Mouse (Mus musculus): ENCODE data around the gene Enox1.
A peak's percentile ranks its signal among the peaks of the same experiment; 100 is the strongest.

Gene Enox1

DNA sequence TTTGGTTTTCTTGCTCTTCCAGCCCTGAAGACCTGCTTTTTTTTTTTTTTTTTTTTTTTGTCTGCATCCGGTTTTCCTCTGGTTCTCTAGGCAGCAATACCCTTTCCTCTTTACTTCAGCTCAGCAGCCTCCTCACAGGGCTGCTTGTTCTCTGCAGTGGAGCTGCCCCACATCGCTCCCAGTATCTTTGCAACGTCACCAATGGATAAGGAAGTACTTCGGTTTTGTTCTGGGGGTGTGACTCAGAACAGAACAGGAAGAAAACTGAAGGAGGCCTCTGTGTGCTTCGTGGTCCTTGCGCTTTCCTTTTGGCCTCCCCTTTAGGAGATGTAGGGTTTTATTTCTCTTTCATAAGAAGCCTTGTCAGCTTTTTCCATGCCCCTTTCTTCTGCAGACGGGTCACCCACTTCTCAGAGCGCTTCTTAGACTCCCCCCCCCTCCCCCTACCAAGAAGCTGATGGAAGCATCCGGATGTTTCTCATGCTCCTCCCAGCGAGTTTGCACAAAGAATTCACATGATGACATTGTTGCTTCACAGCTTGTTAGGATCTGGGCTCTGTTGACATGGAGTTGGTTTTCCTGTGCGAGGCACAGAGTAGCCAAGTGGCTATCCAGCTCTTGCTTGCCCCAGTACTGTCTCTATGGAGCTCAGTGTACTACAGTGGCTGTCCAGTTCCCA, 187.2 kb downstream of the Enox1 start:
- DNase-seq (ENCODE audit: low read depth, low spot score), result peak; percentile 5
- H3K36me3 ChIP-seq (ENCODE audit: control insufficient read depth, insufficient read depth, low read length, poor library complexity, severe bottlenecking), result no peaks in the 10 kb centered on the region
- H3K27me3 ChIP-seq (ENCODE audit: control insufficient read depth, insufficient read depth, low read length, poor library complexity, severe bottlenecking), result no peaks in the 10 kb centered on the region

- Histone ChIP-seq H3K27me3 (ENCODE audit: control insufficient read depth, insufficient read depth, low read length, poor library complexity, severe bottlenecking) (no peaks in the 10 kb centered on the region), H3K36me3 (ENCODE audit: control insufficient read depth, insufficient read depth, low read length, poor library complexity, severe bottlenecking) (no peaks in the 10 kb centered on the region)
- no peak for DNase-seq (ENCODE audit: low read depth, low spot score)
Measured at GRCm38 (mm10) chr14:77346296-77346695, 189.7 kb downstream of the Enox1 start.

GRCm38 (mm10) chr14:77351803-77352352, 195.3 kb downstream of the Enox1 start:
- Histone ChIP-seq H3K36me3 (ENCODE audit: control insufficient read depth, insufficient read depth, low read length, poor library complexity, severe bottlenecking) (no peaks in the 10 kb centered on the region), H3K27me3 (ENCODE audit: control insufficient read depth, insufficient read depth, low read length, poor library complexity, severe bottlenecking) (no peaks in the 10 kb centered on the region)
- DNase-seq (ENCODE audit: low read depth, low spot score), result no peak

DNA sequence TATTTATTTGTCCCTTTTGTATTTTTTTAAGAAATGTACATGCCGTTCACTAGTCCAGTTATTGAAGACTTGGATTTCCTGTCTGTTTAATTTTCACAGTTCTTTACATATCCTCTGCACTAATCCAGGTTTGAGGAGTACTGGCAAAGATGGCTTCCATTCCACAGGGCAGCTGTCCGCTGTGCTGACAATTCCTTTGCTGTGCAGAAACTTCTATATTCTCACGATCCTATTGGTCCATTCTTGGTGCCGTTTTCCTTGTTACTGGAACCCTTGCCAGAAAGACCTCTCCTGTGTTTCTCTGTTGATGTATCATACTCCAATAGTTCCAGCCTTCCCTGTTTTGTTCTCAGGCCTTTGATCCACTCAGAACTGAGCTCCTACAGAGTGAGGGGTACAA, 206.1 kb downstream of the Enox1 start:
- DNase-seq (ENCODE audit: low read depth, low spot score), result no peak
- H3K36me3 ChIP-seq (ENCODE audit: control insufficient read depth, insufficient read depth, low read length, poor library complexity, severe bottlenecking), result no peaks in the 10 kb centered on the region
- no peaks in the 10 kb centered on the region for H3K27me3 ChIP-seq (ENCODE audit: control insufficient read depth, insufficient read depth, low read length, poor library complexity, severe bottlenecking)

DNA sequence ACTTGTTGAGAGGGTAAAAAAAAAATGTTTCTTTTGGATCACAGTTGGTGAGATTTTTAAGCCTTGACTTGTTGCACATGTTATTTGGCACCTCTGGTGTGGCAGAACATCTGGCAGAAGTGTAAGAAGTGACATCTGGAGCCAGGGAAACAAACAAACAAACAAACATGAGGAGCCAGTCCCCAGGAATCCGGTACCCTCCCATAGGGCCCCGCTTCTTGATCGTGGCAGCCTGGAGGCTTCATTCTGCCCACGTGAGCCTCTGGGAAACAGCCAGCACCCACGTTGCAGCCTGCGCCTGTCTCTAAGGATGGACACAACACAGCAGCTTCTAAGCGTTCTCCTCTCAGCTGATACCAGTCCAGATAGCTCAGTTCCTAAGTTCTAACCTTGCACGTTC, 211.8 kb downstream of the Enox1 start:
- no peaks in the 10 kb centered on the region for H3K36me3 ChIP-seq (ENCODE audit: control insufficient read depth, insufficient read depth, low read length, poor library complexity, severe bottlenecking)
- DNase-seq (ENCODE audit: low read depth, low spot score), result no peak
- no peaks in the 10 kb centered on the region for H3K27me3 ChIP-seq (ENCODE audit: control insufficient read depth, insufficient read depth, low read length, poor library complexity, severe bottlenecking)

GRCm38 (mm10) chr14:77369070-77369469, 212.5 kb downstream of the Enox1 start:
- no peak for DNase-seq (ENCODE audit: low read depth, low spot score)
- no peaks in the 10 kb centered on the region for H3K27me3 ChIP-seq (ENCODE audit: control insufficient read depth, insufficient read depth, low read length, poor library complexity, severe bottlenecking)
- no peaks in the 10 kb centered on the region for H3K36me3 ChIP-seq (ENCODE audit: control insufficient read depth, insufficient read depth, low read length, poor library complexity, severe bottlenecking)

- H3K27me3 ChIP-seq (ENCODE audit: control insufficient read depth, insufficient read depth, low read length, poor library complexity, severe bottlenecking), result no peaks in the 10 kb centered on the region
- no peaks in the 10 kb centered on the region for H3K36me3 ChIP-seq (ENCODE audit: control insufficient read depth, insufficient read depth, low read length, poor library complexity, severe bottlenecking)
- DNase-seq (ENCODE audit: low read depth, low spot score), result no peak
Measured at GRCm38 (mm10) chr14:77370521-77370920, 214.0 kb downstream of the Enox1 start.

GRCm38 (mm10) chr14:77371977-77372376, 215.4 kb downstream of the Enox1 start:
- Histone ChIP-seq H3K27me3 (ENCODE audit: control insufficient read depth, insufficient read depth, low read length, poor library complexity, severe bottlenecking) (no peaks in the 10 kb centered on the region), H3K36me3 (ENCODE audit: control insufficient read depth, insufficient read depth, low read length, poor library complexity, severe bottlenecking) (no peaks in the 10 kb centered on the region)
- no peak for DNase-seq (ENCODE audit: low read depth, low spot score)

GRCm38 (mm10) chr14:77373119-77373518, 216.6 kb downstream of the Enox1 start:
- no peaks in the 10 kb centered on the region for H3K36me3 ChIP-seq (ENCODE audit: control insufficient read depth, insufficient read depth, low read length, poor library complexity, severe bottlenecking)
- no peaks in the 10 kb centered on the region for H3K27me3 ChIP-seq (ENCODE audit: control insufficient read depth, insufficient read depth, low read length, poor library complexity, severe bottlenecking)
- no peak for DNase-seq (ENCODE audit: low read depth, low spot score)

GRCm38 (mm10) chr14:77375054-77375453, 218.5 kb downstream of the Enox1 start:
- DNase-seq (ENCODE audit: low read depth, low spot score), result no peak
- Histone ChIP-seq H3K27me3 (ENCODE audit: control insufficient read depth, insufficient read depth, low read length, poor library complexity, severe bottlenecking) (no peaks in the 10 kb centered on the region), H3K36me3 (ENCODE audit: control insufficient read depth, insufficient read depth, low read length, poor library complexity, severe bottlenecking) (no peaks in the 10 kb centered on the region)

DNA sequence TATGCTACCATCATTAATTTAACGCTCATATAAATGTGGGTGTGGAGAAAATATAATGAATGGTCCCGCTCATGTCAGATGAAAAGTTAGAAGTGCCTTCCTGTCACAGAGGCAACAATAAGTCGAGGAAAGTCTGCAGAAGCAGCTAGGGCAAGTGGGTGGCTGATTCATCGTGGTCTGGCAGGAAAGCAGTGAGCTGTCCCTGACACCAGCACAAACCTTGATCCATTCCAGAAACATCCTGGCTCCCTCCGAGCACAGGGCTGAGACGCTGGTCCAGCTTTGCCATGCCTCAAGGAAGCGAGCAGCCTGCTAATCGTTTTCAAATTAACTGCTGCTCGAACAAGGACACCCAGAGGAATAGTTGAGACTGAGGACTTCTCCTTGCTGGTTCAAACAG, 219.1 kb downstream of the Enox1 start:
- DNase-seq (ENCODE audit: low read depth, low spot score), result no peak
- H3K36me3 ChIP-seq (ENCODE audit: control insufficient read depth, insufficient read depth, low read length, poor library complexity, severe bottlenecking), result no peaks in the 10 kb centered on the region
- no peaks in the 10 kb centered on the region for H3K27me3 ChIP-seq (ENCODE audit: control insufficient read depth, insufficient read depth, low read length, poor library complexity, severe bottlenecking)

GRCm38 (mm10) chr14:77376731-77377130, 220.2 kb downstream of the Enox1 start:
- DNase-seq (ENCODE audit: low read depth, low spot score), result no peak
- Histone ChIP-seq H3K36me3 (ENCODE audit: control insufficient read depth, insufficient read depth, low read length, poor library complexity, severe bottlenecking) (no peaks in the 10 kb centered on the region), H3K27me3 (ENCODE audit: control insufficient read depth, insufficient read depth, low read length, poor library complexity, severe bottlenecking) (no peaks in the 10 kb centered on the region)

DNA sequence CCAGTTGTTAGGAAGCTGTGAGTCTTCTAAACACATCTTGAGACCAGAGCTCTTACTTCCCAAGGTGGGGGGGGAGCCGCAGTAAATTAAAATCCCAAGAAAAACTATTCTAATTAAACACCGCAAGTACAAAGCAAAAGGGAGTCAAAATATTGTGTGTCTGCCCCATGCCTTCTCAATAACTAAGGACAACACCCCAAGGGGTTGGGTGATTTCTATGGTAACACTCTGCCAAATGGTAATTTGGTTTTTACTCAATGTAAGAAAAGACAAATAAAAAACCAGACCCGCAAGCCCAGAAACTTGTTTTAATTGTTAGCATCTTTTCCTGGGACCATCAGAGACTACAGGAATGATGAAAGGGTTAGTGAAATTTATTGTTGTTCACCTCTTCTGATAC, 220.9 kb downstream of the Enox1 start:
- Histone ChIP-seq H3K36me3 (ENCODE audit: control insufficient read depth, insufficient read depth, low read length, poor library complexity, severe bottlenecking) (no peaks in the 10 kb centered on the region), H3K27me3 (ENCODE audit: control insufficient read depth, insufficient read depth, low read length, poor library complexity, severe bottlenecking) (no peaks in the 10 kb centered on the region)
- no peak for DNase-seq (ENCODE audit: low read depth, low spot score)

DNA sequence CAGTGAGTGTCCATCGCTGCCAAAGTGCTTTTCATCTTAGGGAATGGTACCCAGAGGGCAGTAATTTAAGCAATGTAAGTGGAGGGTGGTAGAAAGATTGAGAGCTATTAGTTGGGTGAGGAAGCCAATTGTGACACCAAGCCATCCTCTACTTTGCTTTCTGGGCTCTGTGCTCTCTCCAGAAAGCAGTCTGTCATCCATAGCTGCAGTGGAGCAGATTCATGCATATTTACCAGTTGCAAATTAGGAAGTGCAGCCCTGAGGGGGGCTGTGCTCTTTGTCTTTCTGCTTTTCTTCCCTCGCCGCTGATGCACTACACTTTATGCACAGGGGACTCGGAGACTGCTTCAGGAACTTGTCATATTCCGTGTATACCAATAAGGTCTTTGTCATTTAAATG, 221.3 kb downstream of the Enox1 start:
- Histone ChIP-seq H3K27me3 (ENCODE audit: control insufficient read depth, insufficient read depth, low read length, poor library complexity, severe bottlenecking) (no peaks in the 10 kb centered on the region), H3K36me3 (ENCODE audit: control insufficient read depth, insufficient read depth, low read length, poor library complexity, severe bottlenecking) (no peaks in the 10 kb centered on the region)
- DNase-seq (ENCODE audit: low read depth, low spot score), result no peak

DNA sequence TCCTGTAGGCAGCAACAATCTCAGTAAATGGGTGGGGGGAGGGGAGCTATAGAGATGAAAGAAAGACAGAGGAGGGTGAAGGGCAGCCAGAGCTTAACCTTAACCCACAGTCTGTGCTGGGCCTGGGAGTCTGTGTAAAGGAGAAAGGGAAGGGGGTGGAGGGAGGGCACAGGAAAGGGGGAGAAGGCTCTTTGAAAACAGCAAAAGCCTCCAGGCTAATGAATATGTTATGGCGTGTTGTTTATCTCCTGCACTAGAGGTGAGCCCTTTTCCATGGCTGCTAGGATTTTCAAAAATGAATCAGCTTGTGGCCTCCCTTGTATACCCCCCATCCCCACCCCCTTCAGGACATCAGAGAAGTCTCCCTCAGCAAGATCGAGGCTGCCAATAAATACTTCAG, 225.0 kb downstream of the Enox1 start:
- H3K36me3 ChIP-seq (ENCODE audit: control insufficient read depth, insufficient read depth, low read length, poor library complexity, severe bottlenecking), result no peaks in the 10 kb centered on the region
- no peak for DNase-seq (ENCODE audit: low read depth, low spot score)
- no peaks in the 10 kb centered on the region for H3K27me3 ChIP-seq (ENCODE audit: control insufficient read depth, insufficient read depth, low read length, poor library complexity, severe bottlenecking)

GRCm38 (mm10) chr14:77385621-77386020, 229.1 kb downstream of the Enox1 start:
- no peaks in the 10 kb centered on the region for H3K36me3 ChIP-seq (ENCODE audit: control insufficient read depth, insufficient read depth, low read length, poor library complexity, severe bottlenecking)

More at GRCm38 (mm10) chr14:77385621-77386020, 229.1 kb downstream of the Enox1 start:
- DNase-seq (ENCODE audit: low read depth, low spot score), result no peak
- no peaks in the 10 kb centered on the region for H3K27me3 ChIP-seq (ENCODE audit: control insufficient read depth, insufficient read depth, low read length, poor library complexity, severe bottlenecking)

All from splenic B cell, adult 2 months (primary cell).